In the genomic region with DNA sequence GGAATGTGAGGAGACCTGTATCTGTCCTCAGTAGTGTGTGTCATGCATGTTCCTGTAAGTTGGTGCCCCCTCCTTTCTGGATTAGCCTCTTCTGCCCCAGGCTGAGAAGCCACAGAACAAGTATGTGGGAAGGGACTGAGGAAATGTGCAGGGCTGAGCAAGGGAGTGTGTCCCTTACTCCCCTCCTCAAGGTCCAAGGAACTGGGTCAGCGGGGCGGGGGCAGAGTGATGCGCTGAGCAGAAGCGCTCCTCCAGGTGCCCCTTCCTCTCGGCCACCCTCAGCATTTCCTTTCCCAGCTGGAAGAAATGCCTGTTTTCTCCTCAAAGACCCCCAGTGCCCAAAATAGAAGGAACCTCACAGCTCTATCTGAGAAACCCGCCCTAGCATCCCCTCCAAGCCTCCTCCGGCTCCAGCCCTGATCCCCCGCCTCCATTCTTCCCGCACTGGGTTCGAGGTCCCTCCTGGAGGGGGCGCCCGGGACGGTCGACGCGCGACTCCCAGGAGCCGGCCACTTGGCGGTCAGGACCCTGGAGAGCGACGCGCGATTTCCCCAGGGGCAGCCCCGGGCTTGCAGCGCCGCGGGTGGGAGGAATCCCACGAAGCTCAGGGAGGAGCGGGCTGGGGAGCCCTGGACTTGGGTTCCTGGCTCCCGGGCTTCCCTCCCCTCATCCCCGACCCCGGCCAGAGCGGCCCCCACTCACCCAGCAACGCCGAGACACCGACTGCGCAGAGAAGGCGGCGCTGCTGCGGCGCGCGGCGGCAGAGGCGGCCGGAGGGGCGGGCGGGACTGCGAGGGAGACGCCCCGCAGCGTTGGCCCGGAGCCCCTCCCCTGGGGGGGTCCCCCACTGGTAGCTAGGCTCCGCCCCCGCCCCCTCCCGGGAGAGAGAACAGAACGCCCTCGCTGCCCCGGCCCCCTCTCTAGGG, we compare ENCODE assay signal across 8 mouse cellular contexts. TPM values are rescaled to one million over a fixed set of nuclear protein-coding genes. Genes with fewer than 3 reads are reported as not detected.
A peak's percentile ranks its signal among the peaks of the same experiment; 100 is the strongest.
DNase-seq lines count a peak whose midpoint lies in the region; ATAC-seq and TF ChIP-seq lines count a peak whose summit lies in the region.

No protein-coding gene starts in this region.

- H3K4me3 ChIP-seq in heart, embryonic 14.5 days (ENCODE audit: control insufficient read depth in 1 of 2, insufficient read depth in 1 of 2, low read depth in 1 of 2, low read length in 2 of 2) = peak overlapping the region; percentile 30 to 35; a peak in 3 of 4 replicates
- H3K4me3 ChIP-seq in lung, adult 2 months (replicated peaks; ENCODE audit: extremely low read depth, low read depth, low read length) = no peak overlapping the region
- H3K4me3 ChIP-seq in neural tube, embryonic 14.5 days (ENCODE audit: low read depth, low read length) = peak overlapping the region; percentile 53

- under 1% methylated on average over 56 of the region's 59 CpGs for WGBS in heart, embryonic 14.5 days
- 2% methylated on average over 59 of the region's 59 CpGs for WGBS in lung, adult 2 months
- under 1% methylated on average over 48 of the region's 59 CpGs for WGBS in neural tube, embryonic 14.5 days

- peak overlapping the region; percentile 73 for H3K4me2 ChIP-seq in heart, embryonic 14.5 days (ENCODE audit: low read length)
- peak overlapping the region; percentile 91 for H3K4me2 ChIP-seq in neural tube, embryonic 14.5 days (ENCODE audit: low read depth, low read length)

- DNase-seq in layer of hippocampus, adult 11-12 months (ENCODE audit: low spot score) = peak; percentile 75
- DNase-seq in layer of hippocampus, adult 8-10 months (ENCODE audit: low spot score in 2 of 2) = no peak
- DNase-seq in embryo, embryonic 10 days (ENCODE audit: low spot score) = peak; percentile 80
- peak; percentile 89 for DNase-seq in kidney, postnatal 10 days
- peak; percentile 41 for DNase-seq in lung, adult 2 months
- peak; percentile 24 to 79 for DNase-seq in thymus, postnatal 10 days (ENCODE audit: low spot score in 2 of 2)

- peaks cover 77% of the 10 kb centered on the region for H3K27me3 ChIP-seq in heart, embryonic 14.5 days (ENCODE audit: control insufficient read depth, insufficient read depth, low read length)
- peaks cover 3% of the 10 kb centered on the region; the same call in 1 of the 2 replicates for H3K27me3 ChIP-seq in neural tube, embryonic 14.5 days (ENCODE audit: control insufficient read depth, insufficient read depth, low read length)

- H3K4me1 ChIP-seq in heart, embryonic 14.5 days (ENCODE audit: control insufficient read depth in 2 of 2, insufficient read depth in 2 of 2, low read length in 2 of 2) = peaks cover 7 to 9% of the 10 kb centered on the region in 2 experiments
- no peaks in the 10 kb centered on the region for H3K4me1 ChIP-seq in lung, adult 2 months (ENCODE audit: control insufficient read depth, insufficient read depth, low read length)
- peaks cover 7% of the 10 kb centered on the region for H3K4me1 ChIP-seq in neural tube, embryonic 14.5 days (ENCODE audit: control insufficient read depth, insufficient read depth, low read length)

- no peaks in the 10 kb centered on the region for H3K9me3 ChIP-seq in heart, embryonic 14.5 days (ENCODE audit: control insufficient read depth, low read length)
- H3K9me3 ChIP-seq in neural tube, embryonic 14.5 days (ENCODE audit: control insufficient read depth, low read length) = no peaks in the 10 kb centered on the region

- ATAC-seq in heart, embryonic 14.5 days (ENCODE audit: insufficient number of reproducible peaks, insufficient read depth, low FRiP score, low read depth) = 0 out of 2 replicates have a peak, but pooled peaks have one; percentile 28
- peak; percentile 65; the same call in 1 of the 2 replicates for ATAC-seq in neural tube, embryonic 14.5 days (ENCODE audit: low read depth)

- no peak for TF ChIP-seq POLR2A in lung, adult 2 months (IDR thresholded peaks at IDR 0.05; ENCODE audit: borderline replicate concordance, extremely low read depth, low read depth, low read length)

- no peak for TF ChIP-seq CTCF in lung, adult 2 months (IDR thresholded peaks at IDR 0.05; ENCODE audit: insufficient read depth, low read length)

- no peak overlapping the region for H3K9ac ChIP-seq in heart, embryonic 14.5 days (ENCODE audit: low read length)
- peak overlapping the region; percentile 69 for H3K9ac ChIP-seq in neural tube, embryonic 14.5 days (replicated peaks; ENCODE audit: low read depth, low read length)

- no peaks in the 10 kb centered on the region for H3K36me3 ChIP-seq in heart, embryonic 14.5 days (ENCODE audit: control insufficient read depth, insufficient read depth, low read length)
- H3K36me3 ChIP-seq in neural tube, embryonic 14.5 days (ENCODE audit: control insufficient read depth, insufficient read depth, low read length) = no peaks in the 10 kb centered on the region

- H3K27ac ChIP-seq in heart, embryonic 14.5 days (replicated peaks in 1 of 2; ENCODE audit: control insufficient read depth in 1 of 2, insufficient read depth in 1 of 2, low read depth in 2 of 2, low read length in 2 of 2) = no peak overlapping the region
- H3K27ac ChIP-seq in neural tube, embryonic 14.5 days (ENCODE audit: low read depth, low read length) = peak overlapping the region; percentile 55; the same call in 1 of the 2 replicates

RNA-seq across cellular contexts. Expression of a gene that starts 1.1 kb away (rescaled TPM):
- 1,000 to 10,000 TPM; 1,891 to 2,020 (median 1,922) TPM for total RNA-seq in layer of hippocampus, adult 8-10 months (2022)
- polyA plus RNA-seq in heart, embryonic 14.5 days (2014; fragmentation: Nextera tagmentation; extraction: Ambion mirVana) = 0.31 and 0.47 TPM in 2 replicates
- polyA plus RNA-seq in lung, adult 2 months (2012; rRNA removed) = 0.23 TPM in 1 of 2 replicates, not detected in the other
- 41.5 and 56.4 TPM in 2 replicates for polyA plus RNA-seq in neural tube, embryonic 14.5 days (2014; fragmentation: Nextera tagmentation; extraction: Ambion mirVana)

RNA-seq across cellular contexts. Expression of a gene that starts 15.4 kb away (rescaled TPM):
- not detected for total RNA-seq in layer of hippocampus, adult 8-10 months (2022)
- not detected in 2 replicates for polyA plus RNA-seq in heart, embryonic 14.5 days (2014; fragmentation: Nextera tagmentation; extraction: Ambion mirVana)
- 5.8 and 39.0 TPM in 2 replicates for polyA plus RNA-seq in lung, adult 2 months (2012; rRNA removed)
- polyA plus RNA-seq in neural tube, embryonic 14.5 days (2014; fragmentation: Nextera tagmentation; extraction: Ambion mirVana) = 0.32 TPM in 1 of 2 replicates, not detected in the other

RNA-seq across cellular contexts. Expression of a gene that starts 16.0 kb away (rescaled TPM):
- total RNA-seq in layer of hippocampus, adult 8-10 months (2022) = 10 to 100 TPM; 65.6 to 77.6 (median 69.9) TPM
- polyA plus RNA-seq in heart, embryonic 14.5 days (2014; fragmentation: Nextera tagmentation; extraction: Ambion mirVana) = 11.9 and 13.7 TPM in 2 replicates
- polyA plus RNA-seq in lung, adult 2 months (2012; rRNA removed) = 4.5 and 5.5 TPM in 2 replicates
- polyA plus RNA-seq in neural tube, embryonic 14.5 days (2014; fragmentation: Nextera tagmentation; extraction: Ambion mirVana) = 27.4 and 32.4 TPM in 2 replicates

Comparison
In these comparisons a context has a peak if more than half of its experiments do, and no peak if none do; other contexts are left out.
1. DNase-seq: peak in layer of hippocampus, adult 11-12 months (single experiment), embryo, embryonic 10 days (single experiment), kidney, postnatal 10 days (single experiment), lung, adult 2 months (single experiment) and thymus, postnatal 10 days (2 of 2); none in layer of hippocampus, adult 8-10 months (0 of 2).
2. RNA of a gene that starts 1.1 kb away (polyA plus RNA-seq): 41.5 to 56.4 TPM in neural tube, embryonic 14.5 days; 0.31 to 0.47 TPM in heart, embryonic 14.5 days and 0.23 TPM in lung, adult 2 months; every median in the first group is over 10 times any median in the second.